Mouse (Mus musculus): Measurements from ENCODE around the gene Fgf2. TPM values are rescaled to one million over a fixed set of nuclear protein-coding genes. Genes with fewer than 3 reads are reported as not detected.
A peak's percentile ranks its signal among the peaks of the same experiment; 100 is the strongest.

Gene Fgf2
- polyA plus RNA-seq, 1 experiment, result 0.92 TPM

DNA sequence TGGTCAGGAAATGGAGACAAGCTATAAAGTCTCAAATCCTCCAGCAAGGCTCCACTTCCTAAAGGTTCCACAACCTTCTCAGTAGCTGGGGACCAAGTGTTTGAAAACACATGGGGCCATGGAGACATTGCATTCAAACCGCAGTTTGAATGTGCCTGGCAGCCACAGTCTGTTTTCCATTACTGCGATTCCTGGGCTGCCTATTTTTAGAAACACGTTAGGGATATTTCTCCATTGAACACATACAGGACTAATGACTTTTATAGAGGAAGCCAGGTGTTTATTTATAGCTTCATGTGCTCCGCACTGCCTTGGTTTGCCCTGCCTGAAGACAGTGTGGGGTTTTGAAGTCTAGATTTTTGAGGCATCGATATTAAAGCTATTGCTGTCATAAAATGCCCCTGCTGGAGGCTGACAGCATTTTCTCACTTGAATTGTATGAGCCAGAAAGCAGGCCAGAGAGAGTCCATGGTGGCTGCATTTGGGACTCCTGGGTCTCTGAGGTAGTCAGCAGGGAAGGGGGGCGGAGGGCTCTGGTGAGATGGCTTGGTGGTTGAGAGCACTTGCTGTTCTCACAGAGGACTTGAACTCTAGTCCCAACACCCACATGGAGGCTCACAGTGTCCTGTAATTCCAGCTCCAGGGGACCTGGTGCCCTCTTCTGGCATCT lies 35.1 kb downstream of the Fgf2 start:
- WGBS, result 92% methylated on average over 6 of the region's 6 CpGs
- Histone ChIP-seq H3K4me3 (ENCODE audit: extremely low read depth, insufficient read depth, insufficient read length) (no peak overlapping the region), H3K36me3 (ENCODE audit: control insufficient read depth, insufficient read depth, low read length) (no peaks in the 10 kb centered on the region), H3K27ac (ENCODE audit: insufficient read depth, low read length) (no peak overlapping the region), H3K27me3 (ENCODE audit: control insufficient read depth, insufficient read depth, low read length) (no peaks in the 10 kb centered on the region), H3K4me1 (ENCODE audit: control insufficient read depth, insufficient read depth, insufficient read length) (no peaks in the 10 kb centered on the region)
- TF ChIP-seq CTCF (IDR thresholded peaks at IDR 0.05; ENCODE audit: extremely low read depth, insufficient read depth, insufficient read length, insufficient replicate concordance) (no peak), POLR2A (IDR thresholded peaks at IDR 0.05; ENCODE audit: low read depth, low read length) (no peak)
- no peak for DNase-seq (ENCODE audit: low read depth in 1 of 2, low spot score in 2 of 2)

DNA sequence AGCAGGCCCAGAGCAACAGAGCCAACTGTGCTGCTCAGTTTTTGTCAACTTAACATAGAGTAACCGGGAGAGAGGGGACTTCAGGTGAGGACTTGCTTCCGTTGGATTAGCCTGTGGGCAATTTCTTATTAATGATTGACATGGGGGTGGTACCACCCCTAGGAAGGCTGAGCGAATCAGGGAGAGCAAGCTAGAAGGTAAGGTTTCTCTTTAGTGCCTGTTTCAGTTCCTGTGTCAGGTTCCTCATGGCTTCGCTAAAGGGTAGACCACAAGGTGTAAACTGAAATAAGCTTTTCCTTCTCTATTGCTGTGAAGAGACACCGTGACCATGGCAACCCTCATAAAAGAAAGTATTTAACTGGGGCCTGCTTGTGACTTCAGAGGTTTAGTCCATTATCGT lies 39.2 kb downstream of the Fgf2 start:
- Histone ChIP-seq H3K4me1 (ENCODE audit: control insufficient read depth, insufficient read depth, insufficient read length) (no peaks in the 10 kb centered on the region), H3K27me3 (ENCODE audit: control insufficient read depth, insufficient read depth, low read length) (no peaks in the 10 kb centered on the region), H3K4me3 (ENCODE audit: extremely low read depth, insufficient read depth, insufficient read length) (no peak overlapping the region), H3K36me3 (ENCODE audit: control insufficient read depth, insufficient read depth, low read length) (no peaks in the 10 kb centered on the region), H3K27ac (ENCODE audit: insufficient read depth, low read length) (no peak overlapping the region)
- DNase-seq (ENCODE audit: low read depth in 1 of 2, low spot score in 2 of 2), result no peak
- WGBS, result 82% methylated on average over 6 of the region's 6 CpGs
- no peak for TF ChIP-seq POLR2A (IDR thresholded peaks at IDR 0.05; ENCODE audit: low read depth, low read length)
- TF ChIP-seq CTCF (IDR thresholded peaks at IDR 0.05; ENCODE audit: extremely low read depth, insufficient read depth, insufficient read length, insufficient replicate concordance), result no peak

DNA sequence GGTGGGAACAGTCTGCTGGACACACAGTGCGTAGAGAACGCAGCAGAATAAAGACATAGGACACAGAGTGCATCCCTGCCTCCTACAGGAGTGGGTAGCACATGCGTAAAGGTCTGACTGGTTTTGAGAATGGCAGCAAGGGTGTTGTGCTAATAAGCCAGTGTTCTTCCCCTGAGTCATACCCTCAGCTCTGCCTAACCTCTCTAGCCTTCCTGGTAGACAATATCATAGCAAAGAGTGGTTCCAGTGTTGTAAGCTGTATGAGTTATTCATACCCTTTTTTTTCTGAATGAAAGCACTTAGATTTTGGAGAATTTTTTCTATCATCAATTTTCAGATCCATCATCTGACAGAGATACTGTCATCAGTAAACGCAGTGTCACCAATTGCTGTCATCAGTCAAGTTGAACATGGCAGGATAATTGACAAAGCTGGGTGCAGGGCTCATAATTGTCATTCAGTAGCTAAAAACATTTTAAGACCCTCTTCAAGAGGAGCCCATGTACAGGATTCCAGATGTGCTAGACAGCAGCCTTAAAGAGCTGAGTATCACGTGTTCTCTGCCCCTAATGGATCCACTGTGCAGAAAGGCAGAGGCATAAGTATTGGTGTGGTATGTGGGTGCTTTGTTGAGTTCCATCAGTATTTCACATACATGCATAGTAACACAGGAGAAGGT lies 48.9 kb downstream of the Fgf2 start:
- WGBS, result 94% methylated on average over 5 of the region's 5 CpGs
- Histone ChIP-seq H3K36me3 (ENCODE audit: control insufficient read depth, insufficient read depth, low read length) (no peaks in the 10 kb centered on the region), H3K4me3 (ENCODE audit: extremely low read depth, insufficient read depth, insufficient read length) (no peak overlapping the region), H3K4me1 (ENCODE audit: control insufficient read depth, insufficient read depth, insufficient read length) (no peaks in the 10 kb centered on the region), H3K27me3 (ENCODE audit: control insufficient read depth, insufficient read depth, low read length) (no peaks in the 10 kb centered on the region), H3K27ac (ENCODE audit: insufficient read depth, low read length) (no peak overlapping the region)
- no peak for DNase-seq (ENCODE audit: low read depth in 1 of 2, low spot score in 2 of 2)
- no peak for TF ChIP-seq CTCF (IDR thresholded peaks at IDR 0.05; ENCODE audit: extremely low read depth, insufficient read depth, insufficient read length, insufficient replicate concordance)
- no peak for TF ChIP-seq POLR2A (IDR thresholded peaks at IDR 0.05; ENCODE audit: low read depth, low read length)

DNA sequence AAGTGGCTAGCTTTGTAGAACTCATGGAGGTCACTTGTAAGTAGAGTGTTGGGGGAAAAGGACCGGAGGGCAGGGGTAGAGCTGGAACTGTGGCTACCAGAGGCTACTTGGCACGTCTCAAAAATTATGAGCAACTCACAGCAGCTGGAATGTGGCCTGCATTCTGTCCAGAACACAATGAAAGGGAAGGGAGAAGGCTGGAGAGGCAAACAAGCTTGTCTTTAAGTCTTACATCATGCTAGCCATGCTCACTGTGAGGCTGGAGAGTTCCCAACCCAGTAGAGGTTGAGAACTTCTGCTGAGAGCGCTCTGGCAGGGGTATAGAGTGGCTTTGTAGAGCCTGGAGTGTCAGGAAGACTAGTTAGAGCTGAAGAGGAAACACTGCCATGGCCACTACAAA lies 49.5 kb downstream of the Fgf2 start:
- TF ChIP-seq CTCF (IDR thresholded peaks at IDR 0.05; ENCODE audit: extremely low read depth, insufficient read depth, insufficient read length, insufficient replicate concordance) (no peak), POLR2A (IDR thresholded peaks at IDR 0.05; ENCODE audit: low read depth, low read length) (no peak)
- Histone ChIP-seq H3K36me3 (ENCODE audit: control insufficient read depth, insufficient read depth, low read length) (no peaks in the 10 kb centered on the region), H3K4me1 (ENCODE audit: control insufficient read depth, insufficient read depth, insufficient read length) (no peaks in the 10 kb centered on the region), H3K27me3 (ENCODE audit: control insufficient read depth, insufficient read depth, low read length) (no peaks in the 10 kb centered on the region), H3K27ac (ENCODE audit: insufficient read depth, low read length) (no peak overlapping the region), H3K4me3 (ENCODE audit: extremely low read depth, insufficient read depth, insufficient read length) (no peak overlapping the region)
- no peak for DNase-seq (ENCODE audit: low read depth in 1 of 2, low spot score in 2 of 2)
- 88% methylated on average over 3 of the region's 3 CpGs for WGBS

DNA sequence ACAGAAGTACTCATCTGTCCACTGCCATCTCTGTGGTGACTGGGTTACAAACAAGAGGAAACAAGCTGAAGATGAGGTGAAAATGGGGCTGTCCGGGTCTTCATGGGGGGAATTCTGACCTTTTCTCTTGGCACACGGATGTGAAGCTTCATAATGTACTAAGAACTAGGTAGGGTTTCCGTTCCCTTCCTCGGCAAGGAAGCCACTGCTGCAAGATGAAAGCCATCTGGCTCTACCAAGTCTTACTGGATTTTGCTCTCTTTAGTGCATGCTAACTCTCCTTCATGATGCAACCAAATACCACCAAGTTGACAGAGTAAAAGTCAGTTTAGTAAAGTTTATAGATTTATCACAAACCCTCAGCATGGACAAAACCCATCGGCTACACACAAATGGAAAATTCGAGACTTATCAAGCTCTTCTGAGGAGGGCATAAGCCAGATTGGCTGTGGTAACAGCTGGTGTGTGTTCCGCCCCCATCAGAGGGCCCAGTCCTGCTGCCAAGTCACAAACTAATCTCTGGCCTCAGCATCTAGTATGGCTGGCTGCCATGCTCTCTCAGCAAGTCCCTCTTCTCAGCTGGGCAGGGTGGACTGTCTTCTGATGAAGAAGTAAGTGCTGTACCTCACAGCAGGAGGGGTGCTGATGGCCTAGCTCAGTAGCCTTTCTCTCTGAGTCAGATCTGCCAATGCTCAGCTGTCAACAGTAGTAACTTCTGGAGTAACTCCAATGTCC lies 50.7 kb downstream of the Fgf2 start:
- H3K4me1 ChIP-seq (ENCODE audit: control insufficient read depth, insufficient read depth, insufficient read length), result no peaks in the 10 kb centered on the region
- no peak overlapping the region for H3K4me3 ChIP-seq (ENCODE audit: extremely low read depth, insufficient read depth, insufficient read length)
- H3K27ac ChIP-seq (ENCODE audit: insufficient read depth, low read length), result no peak overlapping the region
- no peaks in the 10 kb centered on the region for H3K36me3 ChIP-seq (ENCODE audit: control insufficient read depth, insufficient read depth, low read length)
- no peak for DNase-seq (ENCODE audit: low read depth in 1 of 2, low spot score in 2 of 2)
- no peak for TF ChIP-seq POLR2A (IDR thresholded peaks at IDR 0.05; ENCODE audit: low read depth, low read length)
- TF ChIP-seq CTCF (IDR thresholded peaks at IDR 0.05; ENCODE audit: extremely low read depth, insufficient read depth, insufficient read length, insufficient replicate concordance), result no peak
- H3K27me3 ChIP-seq (ENCODE audit: control insufficient read depth, insufficient read depth, low read length), result no peaks in the 10 kb centered on the region
- 82% methylated on average over 7 of the region's 7 CpGs for WGBS

DNA sequence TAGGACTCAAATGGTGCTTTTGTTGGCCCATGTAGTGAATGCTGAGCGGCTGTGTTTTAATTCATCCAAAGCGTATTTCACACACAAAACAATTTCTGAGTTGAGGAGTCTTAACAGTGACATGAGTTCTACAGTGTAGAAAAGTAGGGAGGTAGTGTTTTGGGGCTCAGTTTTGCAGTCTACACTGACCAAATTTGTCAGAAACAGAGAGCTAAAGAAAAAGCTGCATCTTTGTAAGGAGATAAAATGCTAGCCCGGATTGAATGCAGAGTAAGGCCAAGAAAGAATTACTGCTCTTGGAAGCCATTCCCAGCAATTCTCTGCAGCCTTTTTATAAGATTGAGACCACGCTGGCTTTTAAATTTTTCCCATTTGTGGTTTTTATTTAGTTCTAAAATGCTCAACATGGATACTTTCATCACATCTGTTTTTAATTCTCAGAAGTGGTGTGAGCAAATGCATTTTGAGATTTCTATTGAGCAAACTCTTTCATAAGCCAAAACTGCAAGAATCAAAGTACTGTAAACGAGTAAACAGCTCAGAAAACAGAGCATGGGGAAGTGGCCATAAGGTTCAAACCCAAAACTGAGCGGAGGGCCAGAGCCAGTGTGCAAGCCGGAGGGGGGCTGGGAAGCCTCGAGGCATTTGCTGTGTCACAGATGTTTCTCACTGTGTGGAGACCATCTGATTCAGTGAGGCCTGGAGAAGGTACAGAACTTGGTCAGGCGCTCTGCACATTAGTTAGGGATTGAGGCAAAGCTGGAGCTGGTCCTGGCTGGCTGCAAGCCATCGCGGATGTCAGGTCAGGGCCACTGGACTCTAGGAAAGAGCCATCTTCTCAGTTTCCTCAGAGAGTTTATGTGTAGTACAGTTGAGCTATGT lies 53.8 kb downstream of the Fgf2 start:
- TF ChIP-seq CTCF (IDR thresholded peaks at IDR 0.05; ENCODE audit: extremely low read depth, insufficient read depth, insufficient read length, insufficient replicate concordance) (no peak), POLR2A (IDR thresholded peaks at IDR 0.05; ENCODE audit: low read depth, low read length) (no peak)
- DNase-seq (ENCODE audit: low read depth in 1 of 2, low spot score in 2 of 2), result no peak

More for the DNA sequence above, 53.8 kb downstream of the Fgf2 start:
- peaks cover 5% of the 10 kb centered on the region for H3K36me3 ChIP-seq (ENCODE audit: control insufficient read depth, insufficient read depth, low read length)
- H3K4me1 ChIP-seq (ENCODE audit: control insufficient read depth, insufficient read depth, insufficient read length), result no peaks in the 10 kb centered on the region
- peak overlapping the region; percentile 9; the same call in 1 of the 2 replicates for H3K27ac ChIP-seq (ENCODE audit: insufficient read depth, low read length)
- H3K27me3 ChIP-seq (ENCODE audit: control insufficient read depth, insufficient read depth, low read length), result no peaks in the 10 kb centered on the region
- H3K4me3 ChIP-seq (ENCODE audit: extremely low read depth, insufficient read depth, insufficient read length), result no peak overlapping the region
- WGBS, result 88% methylated on average over 11 of the region's 11 CpGs

All from spleen, adult 2 months (tissue).